Mouse (Mus musculus): Measurements from ENCODE around the gene Rxfp1. TPM values are rescaled to one million over a fixed set of nuclear protein-coding genes. Genes with fewer than 3 reads are reported as not detected.
A peak's percentile ranks its signal among the peaks of the same experiment; 100 is the strongest.

Rxfp1 gene
- total RNA-seq, 2 experiments from 2014 or later: 1.6 to 2.2 TPM

DNA sequence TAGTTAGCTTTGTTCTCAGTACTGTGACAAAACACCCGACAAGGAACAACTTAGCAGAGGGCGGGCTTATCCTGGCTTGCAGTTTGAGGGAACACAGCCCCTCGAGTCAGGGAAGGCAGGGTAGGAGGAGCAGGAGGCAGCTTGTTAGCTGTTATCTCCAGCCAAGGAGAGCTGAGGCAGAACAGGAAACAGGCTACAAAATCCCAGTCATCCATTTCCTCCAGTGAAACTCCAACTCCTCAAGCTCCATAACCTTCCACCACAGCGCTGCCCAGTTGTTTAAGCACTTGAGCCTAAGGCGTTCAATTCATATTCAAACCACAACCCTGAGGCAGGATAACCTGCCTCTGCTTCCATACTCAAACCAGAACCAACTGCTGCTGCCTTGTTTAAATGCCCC lies 63.0 kb downstream of the Rxfp1 start:
- DNase-seq: no peak
- intact Hi-C loops (cut with DNase I): loop anchor here (5.0 kb wide), 1 partner anchor 63 kb away; the partner anchor contains the start of gene Rxfp1

DNA sequence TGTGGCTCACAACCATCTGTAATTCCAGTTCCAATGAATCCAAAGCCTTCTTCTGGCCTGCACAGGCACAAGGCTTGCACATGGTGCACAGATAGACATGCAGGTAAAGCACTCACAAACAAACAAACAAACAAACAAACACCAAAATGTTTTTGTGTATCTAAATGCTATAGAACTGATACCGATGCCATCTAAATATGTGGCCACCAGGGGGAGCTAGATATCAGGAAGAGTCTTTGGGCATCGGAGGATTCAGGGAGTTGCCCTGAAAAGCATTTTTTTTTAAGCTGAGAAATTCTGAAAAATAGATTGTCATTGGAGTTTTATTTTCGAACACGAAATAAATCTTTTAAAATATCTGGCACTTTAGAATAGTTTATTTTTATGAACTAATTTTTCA lies 64.6 kb downstream of the Rxfp1 start:
- intact Hi-C loops (cut with DNase I): loop anchor here (1.0 to 5.0 kb wide), 3 partner anchors 64 to 136 kb away; partner anchors contain the start of gene Rxfp1

DNA sequence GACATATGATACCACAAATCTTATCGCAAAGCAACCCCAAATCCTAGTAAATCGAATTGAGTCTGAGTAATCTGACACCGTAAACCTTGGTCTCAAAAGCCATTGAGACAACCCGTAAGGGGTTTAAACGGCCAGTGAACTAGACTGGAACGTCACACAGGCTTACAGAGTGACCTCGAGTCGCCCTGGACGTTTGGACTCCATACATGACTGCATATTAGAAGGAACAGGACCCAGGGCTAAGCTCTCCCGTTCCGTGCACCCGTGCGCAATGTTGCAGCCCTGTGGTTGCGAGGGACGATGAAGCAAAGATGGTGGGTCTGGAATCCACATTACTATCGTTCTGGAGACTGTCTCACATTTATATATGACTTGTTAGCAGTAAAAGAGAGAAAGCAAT lies 65.5 kb downstream of the Rxfp1 start:
- intact Hi-C loops (cut with DNase I): loop anchor here (2.0 to 5.0 kb wide), 2 partner anchors 65 to 75 kb away; partner anchors contain the start of gene Rxfp1
- DNase-seq: no peak

More for the DNA sequence above, 64.6 kb downstream of the Rxfp1 start:
- DNase-seq: peak; percentile 59 to 85

DNA sequence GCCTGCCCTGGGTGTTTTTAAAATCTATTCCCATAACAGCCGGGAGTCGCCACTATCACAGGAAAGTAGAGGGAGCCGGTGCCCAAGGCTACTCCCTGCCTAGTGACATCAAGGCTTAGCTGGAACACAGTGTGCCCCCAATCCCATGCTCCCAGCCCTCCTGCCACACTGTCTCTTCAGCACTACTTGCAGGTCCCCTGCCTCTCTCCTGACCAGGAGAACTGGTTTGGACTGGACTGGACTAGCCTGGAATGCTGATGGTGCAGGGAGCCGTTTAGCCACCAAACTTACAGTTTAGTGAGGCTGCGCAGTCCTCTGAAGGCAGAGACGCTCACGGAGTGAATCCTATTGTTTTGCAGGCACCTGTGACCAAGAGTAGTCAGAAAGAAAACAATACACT lies 67.1 kb downstream of the Rxfp1 start:
- intact Hi-C loops (cut with DNase I): loop anchor here (5.0 kb wide), 1 partner anchor 67 kb away; the partner anchor contains the start of gene Rxfp1
- no peak for DNase-seq

DNA sequence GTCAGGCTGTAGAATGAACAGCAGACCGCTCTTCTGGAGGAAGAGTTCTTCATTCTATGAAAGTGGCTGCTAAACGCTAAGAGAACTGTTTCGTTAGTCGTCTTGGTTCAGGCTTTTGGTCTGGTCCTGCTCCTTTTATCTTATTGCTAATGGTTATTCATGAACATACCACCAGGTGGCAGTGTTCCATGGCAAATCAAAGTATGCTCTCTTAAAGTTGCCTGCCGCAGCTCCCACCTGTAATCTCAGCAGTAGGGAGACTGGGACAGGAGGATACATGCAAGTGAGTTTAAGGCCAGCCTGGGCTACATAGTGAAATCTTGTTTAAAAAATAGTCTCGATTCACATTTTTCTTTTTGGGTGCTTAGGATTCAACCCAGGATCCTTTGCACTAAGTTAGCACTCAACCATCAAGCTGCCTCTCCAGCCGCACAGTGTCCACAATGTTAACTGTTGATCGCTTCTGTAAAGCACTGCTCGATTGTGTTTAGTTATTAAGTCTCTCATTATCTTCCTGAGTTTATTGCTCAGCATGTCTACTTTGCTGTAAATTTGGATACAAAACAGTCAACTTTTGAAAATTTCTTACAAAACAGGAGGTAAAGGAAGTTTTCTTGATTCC lies 72.8 kb downstream of the Rxfp1 start:
- peak; percentile 36 to 69 for DNase-seq
- intact Hi-C loops (cut with DNase I): loop anchor here (2.0 kb wide), 1 partner anchor 144 kb away; no protein-coding TSS in a partner anchor

DNA sequence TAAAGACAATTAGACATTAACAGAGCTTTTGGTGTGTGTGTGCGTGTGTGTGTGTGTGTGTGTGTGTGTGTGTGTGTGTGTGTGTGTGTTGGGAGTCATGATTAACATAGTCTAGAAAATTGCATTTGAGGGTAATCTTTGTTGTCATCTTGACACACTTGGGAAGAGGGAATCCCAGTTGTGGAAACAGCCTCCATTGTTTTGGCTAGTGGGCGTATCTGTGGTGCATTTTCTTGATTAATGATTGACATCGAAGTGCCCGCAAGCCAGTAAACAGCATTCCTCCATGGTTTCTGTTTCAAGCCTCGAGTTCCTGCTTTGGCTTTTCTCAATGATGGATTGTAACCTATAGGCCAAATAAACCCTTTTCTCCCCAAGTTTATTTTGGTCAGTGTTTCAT lies 81.0 kb downstream of the Rxfp1 start:
- intact Hi-C loops (cut with DNase I): no loop called here
- no peak for DNase-seq

DNA sequence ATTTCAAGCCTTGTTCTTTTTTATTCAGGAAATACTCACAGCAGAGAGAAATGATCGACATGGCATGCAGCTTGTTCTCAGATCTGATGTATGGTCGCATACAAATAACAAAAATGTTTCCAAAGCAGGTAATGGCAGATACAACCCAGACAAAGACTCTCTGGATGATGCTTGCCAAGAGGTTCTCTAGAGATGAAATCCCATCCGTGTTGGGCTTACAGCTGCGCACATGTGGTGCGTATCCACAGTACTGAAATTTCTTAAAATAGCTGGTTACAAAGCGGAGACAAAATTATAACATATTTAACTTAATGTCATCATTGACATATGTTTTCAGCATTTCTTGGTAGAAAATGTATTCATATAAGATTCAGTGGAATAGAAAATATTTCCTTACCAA lies 85.6 kb downstream of the Rxfp1 start:
- intact Hi-C loops (cut with DNase I): no loop called here
- DNase-seq: no peak

DNA sequence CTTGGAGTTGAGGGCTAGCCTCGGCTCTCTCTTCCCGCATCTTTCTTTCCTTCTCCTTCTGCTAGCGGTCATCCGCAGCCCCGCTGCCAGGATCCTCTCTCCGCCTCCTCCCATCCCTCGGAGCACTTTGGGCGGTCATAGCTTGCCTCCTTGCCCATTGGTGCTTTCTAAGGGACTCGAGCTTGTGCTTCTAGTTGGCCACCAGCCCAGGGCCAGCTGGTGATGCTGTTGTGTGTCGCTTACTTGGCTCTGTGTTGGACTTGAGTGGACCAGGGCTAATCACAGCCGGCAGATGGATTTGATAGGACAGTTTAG lies 108.3 kb downstream of the Rxfp1 start, which contains the start of gene Etfdh:
Etfdh (minus strand) TSS at position 85 of the 315 bp plus-strand sequence.
- DNase-seq: peak; percentile 73 to 82
- intact Hi-C loops (cut with DNase I): no loop called here

DNA sequence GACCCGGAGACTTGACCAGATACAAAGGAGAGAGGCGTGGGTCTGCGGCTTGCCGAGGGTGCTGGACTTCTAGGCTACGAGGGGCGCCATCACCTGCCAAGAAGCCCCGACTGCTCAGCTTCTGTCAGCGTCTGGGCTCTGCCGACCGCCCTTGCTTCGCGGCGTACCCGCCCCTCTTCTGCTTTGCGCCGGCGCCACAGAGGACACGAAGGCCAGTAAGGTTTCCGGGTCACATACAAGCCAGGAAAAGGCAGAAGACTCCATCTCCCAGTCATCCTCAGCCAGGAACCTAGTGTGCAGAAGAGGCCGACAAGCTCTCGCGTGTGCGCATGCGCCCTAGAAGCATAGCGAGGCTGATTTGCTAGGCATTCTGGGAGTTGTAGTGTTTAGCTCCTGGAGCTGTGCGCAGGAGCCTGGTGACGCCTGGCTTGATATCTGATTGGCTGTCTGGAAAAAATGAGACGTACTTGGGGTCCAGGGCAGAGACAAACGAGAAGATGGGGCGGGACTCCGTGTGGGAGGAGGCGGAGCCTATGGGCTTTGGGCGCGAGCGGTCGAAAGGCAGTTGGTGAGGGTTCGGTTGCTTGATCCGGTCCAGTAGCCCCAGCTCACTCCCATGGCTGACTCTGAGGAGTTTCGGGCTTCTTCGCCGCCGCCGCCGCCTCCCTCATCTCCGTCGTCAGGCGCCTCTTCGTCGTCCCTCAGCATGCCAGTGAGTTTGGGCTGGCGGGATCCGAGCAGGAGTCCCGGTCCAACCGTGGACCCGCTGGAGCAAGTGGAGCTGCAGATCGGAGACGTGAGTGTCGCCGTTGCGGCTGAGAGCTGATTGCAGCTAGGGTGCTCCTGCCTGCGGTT lies 108.9 kb downstream of the Rxfp1 start, which contains the start of gene 4930579G24Rik:
4930579G24Rik (plus strand) TSS at position 519 of the 855 bp plus-strand sequence.
- DNase-seq: peak; percentile 92 to 95
- intact Hi-C loops (cut with DNase I): no loop called here

DNA sequence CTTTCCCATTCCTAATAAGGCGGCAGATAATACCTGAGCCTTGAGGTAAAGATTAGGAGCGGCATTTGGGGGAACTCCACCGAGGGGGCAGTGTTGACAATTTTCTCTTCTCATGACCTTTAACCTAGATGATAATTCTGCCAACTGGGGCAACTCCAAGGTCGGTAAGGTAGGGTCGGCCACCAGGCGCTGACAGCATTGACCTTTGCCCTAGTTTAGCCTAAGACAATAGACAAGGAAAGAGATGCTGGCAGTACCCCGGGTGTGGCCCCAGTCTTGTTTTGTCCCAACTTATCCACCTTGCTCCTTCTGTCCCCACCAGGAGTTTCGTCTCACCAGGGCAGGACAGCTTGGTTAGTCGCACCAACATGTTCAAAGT lies 109.5 kb downstream of the Rxfp1 start:
- peak in 1 of 2 experiments; percentile 56 for DNase-seq

DNA sequence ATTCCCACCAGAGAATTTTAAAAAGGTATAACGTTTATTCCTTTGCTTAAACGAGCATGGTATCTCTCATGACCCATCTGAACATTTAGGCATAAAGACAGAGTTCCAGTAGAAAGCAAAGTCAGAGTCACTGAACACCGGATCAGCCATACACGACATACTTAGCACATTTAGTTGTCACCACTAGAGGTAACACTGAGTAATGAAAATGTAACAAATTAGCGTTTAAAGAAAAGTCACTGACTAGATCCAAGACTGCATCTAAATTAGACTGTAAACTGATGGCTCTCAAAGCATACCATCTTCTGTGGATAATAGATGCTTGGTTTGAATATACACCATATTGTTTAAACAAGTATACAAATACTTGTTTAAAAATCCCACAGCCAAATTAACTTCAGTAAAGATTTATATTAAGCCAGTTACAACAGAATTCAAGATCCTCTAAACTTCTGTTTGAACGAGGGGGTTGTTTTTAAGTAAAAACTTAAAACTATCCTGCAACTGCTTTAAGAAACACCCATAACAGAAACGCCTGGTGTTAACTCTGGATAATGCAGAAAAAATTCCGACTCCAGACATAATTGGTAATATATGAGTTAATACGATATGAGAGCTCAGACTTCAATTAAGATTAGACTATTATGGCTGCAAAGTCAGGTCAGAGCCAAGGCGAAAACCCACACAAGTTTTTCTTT lies 110.0 kb downstream of the Rxfp1 start:
- no peak for DNase-seq
- intact Hi-C loops (cut with DNase I): no loop called here

More for the DNA sequence above, 109.5 kb downstream of the Rxfp1 start:
- intact Hi-C loops (cut with DNase I): no loop called here

DNA sequence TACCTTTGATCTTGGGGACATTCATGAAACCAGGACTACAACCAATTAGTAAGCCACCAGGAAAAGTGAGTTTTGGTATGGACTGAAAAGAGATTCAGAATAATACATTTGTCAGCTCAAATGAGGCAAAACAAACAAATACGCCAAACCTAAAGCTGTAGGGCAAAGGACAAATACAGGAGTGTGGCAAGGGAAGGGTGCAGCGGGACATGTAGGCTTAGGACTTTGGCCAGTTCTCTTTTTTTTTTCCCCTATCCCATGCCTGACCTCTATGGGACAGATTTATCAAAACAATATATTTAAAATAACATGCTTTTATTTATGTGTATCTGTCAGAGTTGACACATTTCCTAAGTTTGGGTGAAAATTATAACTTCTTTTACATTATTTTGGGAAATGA lies 127.8 kb downstream of the Rxfp1 start:
- intact Hi-C loops (cut with DNase I): no loop called here
- no peak for DNase-seq

DNA sequence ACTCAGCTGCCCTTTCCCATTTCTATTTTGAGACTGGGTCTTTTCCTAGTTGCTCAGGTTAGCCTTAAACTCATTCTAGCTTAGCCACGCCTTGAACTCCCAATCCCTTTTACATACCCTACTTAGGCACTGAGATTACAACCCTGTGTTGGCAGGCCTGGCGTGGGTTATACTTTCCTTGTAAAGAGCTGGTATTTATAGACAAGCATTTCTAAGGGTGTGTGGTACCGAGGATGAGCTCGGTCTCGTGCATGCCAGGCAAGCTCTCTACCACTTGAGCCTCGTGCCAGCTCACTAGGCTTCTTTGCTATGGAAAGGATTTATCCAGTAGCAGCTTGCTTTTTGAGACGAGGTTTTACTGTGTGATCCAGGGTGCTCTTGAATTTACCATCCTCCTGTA lies 142.2 kb downstream of the Rxfp1 start:
- no peak for DNase-seq
- intact Hi-C loops (cut with DNase I): loop anchor here (10.0 kb wide), 1 partner anchor 521 kb away; no protein-coding TSS in a partner anchor

DNA sequence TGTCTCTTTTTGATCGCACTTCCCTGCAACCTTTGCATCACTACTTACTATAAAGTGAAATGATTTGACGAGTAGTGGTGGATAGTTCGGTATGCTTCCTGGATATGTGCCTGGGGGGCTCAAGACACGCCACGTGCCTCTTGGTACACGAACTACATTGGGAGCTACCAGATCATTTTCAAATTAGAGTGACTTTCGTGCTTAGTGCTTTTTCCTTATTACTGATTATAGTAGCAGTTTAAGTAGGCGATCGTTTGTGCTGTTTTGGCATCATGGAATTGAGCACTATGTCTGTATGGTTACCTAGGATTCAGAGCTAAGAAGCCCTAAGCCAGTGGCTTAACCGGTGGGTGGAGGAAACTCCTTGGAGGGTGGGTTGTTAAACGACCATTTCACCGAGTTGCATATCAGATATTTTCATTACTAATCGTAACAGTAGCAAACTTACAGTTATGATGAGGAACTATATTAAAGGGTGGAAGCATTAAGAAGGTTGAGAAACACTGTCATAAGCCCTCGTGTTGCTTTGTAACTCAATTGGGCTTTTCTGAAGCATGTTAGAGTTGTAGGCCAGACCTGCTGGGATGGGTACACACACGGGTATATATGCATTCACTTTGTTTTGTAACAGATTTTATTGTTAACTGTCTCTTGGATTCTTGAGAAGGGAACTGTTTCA lies 145.7 kb downstream of the Rxfp1 start:
- no peak for DNase-seq
- intact Hi-C loops (cut with DNase I): loop anchor here (5.0 to 10.0 kb wide), 2 partner anchors 305 to 517 kb away; partner anchors contain the start of gene Rapgef2

Other genes starting within 250 kb of the Rxfp1 start
- gene Fnip2, start 170.1 kb downstream of the Rxfp1 start, total RNA-seq (2021): 10 to 100 TPM; 13.9 to 15.9 TPM
- 10 to 100 TPM; 35.2 to 39.8 TPM for gene Ppid, start 146.5 kb downstream of the Rxfp1 start, total RNA-seq (2021)
- 1 to 10 TPM; 1.9 to 3.0 TPM for gene 4930579G24Rik, start 108.8 kb downstream of the Rxfp1 start, total RNA-seq (2021)
- 100 to 1,000 TPM; 545 to 570 TPM for gene Etfdh, start 108.4 kb downstream of the Rxfp1 start, total RNA-seq (2021)
- gene Tmem144, start 114.9 kb upstream of the Rxfp1 start, total RNA-seq (2021): 1 to 10 TPM; 6.3 to 7.9 TPM
- gene Fam198b, start 146.7 kb upstream of the Rxfp1 start, total RNA-seq (2021): 10 to 100 TPM; 28.8 to 42.7 TPM